Mouse (Mus musculus) embryonic facial prominence, embryonic 13.5 days (tissue): ENCODE results near the gene Slc6a15. TPM values are rescaled to one million over a fixed set of nuclear protein-coding genes. Genes with fewer than 3 reads are reported as not detected.
A peak's percentile ranks its signal among the peaks of the same experiment; 100 is the strongest.

Experiments used
- ATAC-seq: fragments of 200-750 bp; cut with Nextera tagmentation; 2 replicates; pipeline ENCODE4 v1.8.0; 2017; ENCODE audit warnings: low read depth; ENCODE audit not compliant: insufficient number of reproducible peaks, insufficient read depth, low FRiP score, low TSS enrichment
- H3K27ac ChIP-seq: fragments of 300-500 bp; sonication (generic); 2 replicates; pipeline ENCODE4 v1.5.1; 2015; ENCODE audit warnings: moderate library complexity, mild to moderate bottlenecking, inconsistent platforms
- H3K27me3 ChIP-seq: fragments of 300-500 bp; sonication (generic); 2 replicates; pipeline ENCODE4 v1.6.1; 2015; ENCODE audit warnings: mild to moderate bottlenecking, inconsistent platforms
- H3K36me3 ChIP-seq: fragments of 300-500 bp; sonication (generic); 2 replicates; pipeline ENCODE4 v1.6.1; 2015; ENCODE audit warnings: mild to moderate bottlenecking, inconsistent platforms
- H3K4me1 ChIP-seq: fragments of 300-500 bp; sonication (generic); 2 replicates; pipeline ENCODE4 v1.6.1; 2015; ENCODE audit warnings: inconsistent platforms
- H3K4me2 ChIP-seq: fragments of 300-500 bp; sonication (generic); 2 replicates; pipeline ENCODE4 v1.6.1; 2015; ENCODE audit warnings: moderate library complexity, mild to moderate bottlenecking, inconsistent platforms
- H3K4me3 ChIP-seq: fragments of 300-500 bp; sonication (generic); 2 replicates; pipeline ENCODE4 v1.5.1; 2015; ENCODE audit warnings: mild to moderate bottlenecking, inconsistent platforms
- H3K9ac ChIP-seq: fragments of 300-500 bp; sonication (generic); 2 replicates; pipeline ENCODE4 v1.6.1; 2015; ENCODE audit warnings: mild to moderate bottlenecking, inconsistent platforms
- H3K9me3 ChIP-seq: fragments of 300-500 bp; sonication (generic); 2 replicates; pipeline ENCODE4 v1.6.1; 2016; ENCODE audit warnings: inconsistent platforms
- WGBS: fragments of 180-500 bp; shearing (Covaris S2); methylation state at CpG from one replicate; pipeline ENCODE4 v1.1.7; 2015; ENCODE audit warnings: mixed read lengths; 5-methylcytosine and 5-hydroxymethylcytosine counted together
- polyA plus RNA-seq: library from polyadenylated mRNA; unstranded; fragments of >200 nt; fragmentation: Nextera tagmentation; extraction: Ambion mirVana; gene quantifications from 2 replicates; pipeline ENCODE4 v1.2.1, GENCODE M21; 2015

Gene Slc6a15
- 3.7 and 5.9 TPM in 2 replicates for polyA plus RNA-seq

DNA sequence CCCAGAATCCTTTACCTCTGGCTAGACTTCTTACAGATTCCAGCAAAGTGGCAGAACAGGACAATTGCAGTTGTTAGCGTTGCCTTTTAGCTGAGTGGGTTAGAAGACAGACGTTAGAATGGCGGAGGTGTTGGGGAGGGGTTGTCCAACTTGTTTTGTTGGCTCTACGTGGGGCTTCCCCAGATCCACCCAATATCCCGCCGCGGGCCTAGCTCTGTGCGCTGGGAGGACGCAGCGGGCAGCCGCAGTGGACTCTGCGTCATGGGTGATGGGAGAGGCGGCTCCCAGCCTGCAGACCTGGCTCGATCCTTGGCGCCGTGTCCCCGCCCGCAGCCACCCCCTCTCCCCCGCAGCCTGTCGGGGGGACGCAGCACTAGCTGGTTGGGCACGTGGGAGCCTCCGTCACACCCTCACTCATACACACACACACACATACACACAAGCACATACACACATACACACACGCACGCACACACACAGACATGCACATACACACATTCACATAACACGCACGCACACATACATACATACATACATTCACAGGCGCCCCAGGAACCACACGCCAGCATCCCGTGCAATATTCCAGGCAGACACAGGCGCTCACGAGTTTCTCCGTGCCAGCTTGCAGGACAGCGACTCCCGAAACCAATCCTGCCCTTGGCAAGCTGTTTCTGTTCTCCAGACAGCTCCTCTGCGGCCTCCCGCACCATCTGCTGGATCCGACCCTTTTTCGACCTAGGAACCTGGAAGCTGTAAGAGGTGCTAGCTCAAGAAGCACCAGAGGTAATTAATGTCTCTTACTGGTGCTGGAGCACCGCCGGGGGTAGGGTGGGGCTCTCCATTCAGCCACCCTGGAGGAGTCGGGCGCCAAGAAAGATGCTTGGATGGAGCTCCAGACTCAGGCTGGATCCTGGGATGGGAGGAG is at the start of gene Slc6a15:
Slc6a15 (plus strand) TSS at position 413 of the 925 bp plus-strand sequence.
- peak within 1 kb of the TSS; percentile 65 for H3K9ac ChIP-seq
- peaks cover 14% of the 10 kb centered on the region; the same call in 1 of the 2 replicates for H3K27me3 ChIP-seq
- peak within 1 kb of the TSS; percentile 99 for H3K4me2 ChIP-seq
- H3K4me1 ChIP-seq, result peaks cover 5% of the 10 kb centered on the region
- peak within 1 kb of the TSS; percentile 56 for H3K4me3 ChIP-seq
- under 1% methylated on average over 40 of the region's 43 CpGs for WGBS
- ATAC-seq, result peak; percentile 73
- no peak within 1 kb of the TSS for H3K27ac ChIP-seq
- H3K36me3 ChIP-seq, result no peaks in the 10 kb centered on the region
- H3K9me3 ChIP-seq, result no peaks in the 10 kb centered on the region

DNA sequence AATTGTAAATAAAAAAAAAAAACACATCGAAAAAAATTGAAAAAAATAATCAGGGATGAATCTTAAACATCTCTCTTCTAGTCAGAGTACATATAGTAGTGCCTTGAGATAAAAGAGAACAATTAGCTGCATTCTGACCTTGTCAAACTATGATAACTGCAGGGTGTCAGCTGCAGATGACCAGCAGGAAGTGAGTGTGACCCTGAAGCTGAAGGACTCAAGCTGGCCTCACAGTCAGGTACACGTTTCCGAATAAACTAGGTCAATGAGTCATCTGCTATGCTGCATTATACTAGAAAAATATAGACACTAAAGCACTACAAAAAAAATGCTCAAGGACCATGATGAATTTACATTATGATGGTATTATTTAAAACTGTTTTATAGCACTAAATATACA is 45.6 kb upstream of the Slc6a15 start:
- no peaks in the 10 kb centered on the region for H3K4me1 ChIP-seq
- H3K9me3 ChIP-seq, result no peaks in the 10 kb centered on the region
- no peak overlapping the region for H3K9ac ChIP-seq
- no peaks in the 10 kb centered on the region for H3K27me3 ChIP-seq
- 64% methylated on average over 3 of the region's 3 CpGs for WGBS
- no peak for ATAC-seq
- no peaks in the 10 kb centered on the region for H3K36me3 ChIP-seq
- no peak overlapping the region for H3K4me2 ChIP-seq
- H3K27ac ChIP-seq, result no peak overlapping the region
- no peak overlapping the region for H3K4me3 ChIP-seq

DNA sequence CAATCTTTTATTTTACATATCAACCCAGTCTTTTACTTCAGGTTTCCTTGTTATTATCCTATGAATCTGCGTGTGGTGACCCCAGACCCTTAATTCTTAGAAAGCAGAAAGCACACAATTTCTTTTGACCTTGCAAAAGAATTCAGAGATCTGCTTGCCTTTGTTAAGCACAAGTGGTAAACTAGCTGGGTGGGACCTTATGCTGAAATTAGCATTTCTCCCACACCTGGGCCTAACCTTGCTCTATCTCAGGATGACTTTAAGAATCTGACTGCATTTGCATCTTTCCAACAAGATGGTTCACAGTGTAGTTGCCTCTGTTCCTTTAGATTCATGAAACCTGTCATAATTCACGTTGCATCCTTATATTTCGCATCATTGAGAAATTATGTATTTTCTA is 44.2 kb upstream of the Slc6a15 start:
- Histone ChIP-seq H3K4me1 (no peaks in the 10 kb centered on the region), H3K4me3 (no peak overlapping the region), H3K36me3 (no peaks in the 10 kb centered on the region), H3K27me3 (no peaks in the 10 kb centered on the region), H3K9me3 (no peaks in the 10 kb centered on the region), H3K4me2 (no peak overlapping the region), H3K27ac (no peak overlapping the region), H3K9ac (no peak overlapping the region)
- ATAC-seq, result no peak
- WGBS, result 84% methylated on average over 3 of the region's 3 CpGs

DNA sequence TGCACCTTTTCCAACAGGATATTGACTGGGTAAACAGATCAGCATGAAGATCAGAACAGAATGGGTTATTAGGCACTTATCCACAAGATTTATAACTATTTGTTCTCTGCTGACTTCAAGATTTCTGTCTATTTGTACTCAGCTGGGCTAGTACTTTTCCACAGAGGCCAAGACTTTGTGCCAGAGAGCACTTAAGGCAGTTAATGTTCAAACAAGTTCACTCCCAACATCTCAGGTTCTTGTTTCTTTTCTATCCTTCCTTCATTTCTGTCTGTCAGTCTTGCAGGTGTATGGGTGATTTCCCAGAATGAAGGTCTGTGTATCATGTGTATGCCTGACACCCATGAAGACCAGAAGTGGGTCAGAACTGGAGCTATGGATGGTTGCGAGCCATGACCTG is 33.3 kb upstream of the Slc6a15 start:
- Histone ChIP-seq H3K4me1 (no peaks in the 10 kb centered on the region), H3K27me3 (no peaks in the 10 kb centered on the region), H3K9me3 (no peaks in the 10 kb centered on the region), H3K27ac (no peak overlapping the region), H3K4me2 (no peak overlapping the region), H3K9ac (no peak overlapping the region), H3K36me3 (no peaks in the 10 kb centered on the region), H3K4me3 (no peak overlapping the region)
- ATAC-seq, result no peak
- WGBS, result 79% methylated on average over 1 of the region's 1 CpGs

DNA sequence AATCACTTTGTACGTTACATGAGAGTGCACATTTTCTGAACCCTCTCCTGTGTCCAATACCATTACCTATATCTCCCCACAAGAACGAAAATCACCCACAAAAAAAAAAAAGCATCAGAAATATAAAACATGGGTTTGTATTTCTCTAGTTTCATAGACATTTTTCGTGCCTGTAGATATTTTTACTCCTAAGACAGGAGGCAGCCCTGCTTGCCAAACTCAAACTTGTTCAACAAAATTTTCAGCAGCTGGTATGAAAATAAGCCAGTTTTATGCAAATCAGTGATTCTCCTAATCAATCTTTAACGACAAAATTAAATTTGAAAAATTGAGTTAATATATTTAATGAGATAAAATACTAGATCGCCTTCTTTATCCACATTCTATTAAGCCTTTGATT is 27.7 kb upstream of the Slc6a15 start:
- no peak overlapping the region for H3K4me3 ChIP-seq
- 77% methylated on average over 5 of the region's 5 CpGs for WGBS
- no peak overlapping the region for H3K27ac ChIP-seq
- H3K27me3 ChIP-seq, result no peaks in the 10 kb centered on the region
- no peak overlapping the region for H3K4me2 ChIP-seq
- H3K9me3 ChIP-seq, result no peaks in the 10 kb centered on the region
- H3K36me3 ChIP-seq, result no peaks in the 10 kb centered on the region
- no peaks in the 10 kb centered on the region for H3K4me1 ChIP-seq
- no peak overlapping the region for H3K9ac ChIP-seq
- ATAC-seq, result no peak

DNA sequence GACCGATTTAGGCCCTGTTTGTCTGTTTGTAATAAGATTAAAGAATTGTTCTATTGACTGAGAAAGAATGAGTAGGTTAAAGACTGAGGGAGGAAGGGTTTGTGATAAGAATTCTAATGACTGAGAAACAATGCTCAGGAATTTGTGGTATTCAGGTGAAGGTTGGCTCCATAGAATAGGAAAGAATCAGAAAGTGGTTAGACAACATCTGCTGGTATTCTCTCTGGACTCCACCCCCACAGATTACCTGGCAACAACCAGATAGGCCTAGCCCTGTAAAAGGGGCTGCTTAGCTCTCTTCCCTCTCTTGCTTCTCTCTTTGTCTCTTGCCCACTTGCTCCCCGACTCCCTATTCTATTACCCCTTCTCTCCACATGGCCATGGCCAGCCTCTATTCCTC is 20.8 kb upstream of the Slc6a15 start:
- Histone ChIP-seq H3K4me1 (no peaks in the 10 kb centered on the region), H3K27me3 (no peaks in the 10 kb centered on the region), H3K36me3 (no peaks in the 10 kb centered on the region), H3K9ac (no peak overlapping the region), H3K4me2 (no peak overlapping the region), H3K4me3 (no peak overlapping the region), H3K27ac (no peak overlapping the region), H3K9me3 (no peaks in the 10 kb centered on the region)
- 64% methylated on average over 2 of the region's 2 CpGs for WGBS
- no peak for ATAC-seq

DNA sequence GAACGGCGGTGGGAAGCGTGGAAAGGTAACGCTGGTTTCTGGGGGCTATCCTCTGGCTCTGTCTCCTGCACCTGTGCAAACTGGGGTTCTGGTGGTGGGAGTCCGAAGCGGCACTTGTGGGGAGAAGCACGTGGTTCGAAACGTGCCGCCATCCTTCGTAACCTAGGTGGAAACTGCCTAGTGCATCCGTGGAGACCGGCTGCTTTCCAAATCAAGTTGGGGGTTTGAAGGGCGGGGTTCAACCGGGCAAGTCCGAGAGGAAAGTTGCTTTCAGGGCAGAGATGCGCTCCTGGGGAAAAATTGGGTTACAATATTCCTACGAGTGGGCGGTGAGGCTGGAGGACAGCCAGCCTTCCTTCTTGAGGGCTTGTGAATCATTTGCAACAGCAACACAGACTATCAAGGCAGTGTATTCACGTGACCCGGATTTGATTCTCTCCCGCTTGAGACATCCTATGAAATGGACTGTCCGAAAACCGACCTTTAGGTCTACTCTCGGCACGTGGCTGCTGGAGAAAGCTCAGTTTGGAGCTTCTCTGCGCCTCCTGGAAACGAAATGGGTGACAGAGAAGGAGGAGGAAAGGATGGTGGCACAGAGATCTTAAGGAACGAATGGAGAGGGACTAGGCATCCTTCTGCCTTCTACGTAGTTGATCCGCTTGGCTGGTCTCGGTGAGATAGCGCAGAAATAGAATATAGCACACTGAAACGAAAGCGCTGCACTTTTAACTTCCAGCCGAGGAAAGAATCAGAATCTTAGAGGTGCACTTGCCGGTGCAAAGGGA is 905 bp downstream of the Slc6a15 start:
- no peaks in the 10 kb centered on the region for H3K36me3 ChIP-seq
- peaks cover 14% of the 10 kb centered on the region; the same call in 1 of the 2 replicates for H3K27me3 ChIP-seq
- peak; percentile 4; the same call in 1 of the 2 replicates for ATAC-seq
- H3K9me3 ChIP-seq, result no peaks in the 10 kb centered on the region
- peak overlapping the region; percentile 56 for H3K4me3 ChIP-seq
- peak overlapping the region; percentile 65 for H3K9ac ChIP-seq
- peaks cover 5% of the 10 kb centered on the region for H3K4me1 ChIP-seq
- H3K27ac ChIP-seq, result no peak overlapping the region
- WGBS, result under 1% methylated on average over 37 of the region's 37 CpGs
- H3K4me2 ChIP-seq, result peak overlapping the region; percentile 99

DNA sequence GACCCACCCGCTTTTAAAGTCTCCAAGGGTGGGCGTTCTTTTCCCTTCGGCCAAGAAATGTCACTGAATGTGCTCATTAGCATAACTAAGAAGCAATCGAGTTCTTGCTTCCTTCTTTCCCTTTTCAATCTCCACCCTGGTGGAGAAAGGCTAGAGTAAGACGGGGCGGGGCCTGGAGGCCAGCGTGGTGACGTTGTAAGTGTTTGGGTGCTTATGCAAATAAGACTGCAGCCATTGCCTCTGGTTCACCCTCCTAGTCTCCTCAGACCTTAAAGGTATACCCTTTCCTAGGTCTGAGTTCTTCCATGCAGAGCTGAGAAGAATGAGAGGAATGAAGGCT is 1.5 kb downstream of the Slc6a15 start:
- no peaks in the 10 kb centered on the region for H3K36me3 ChIP-seq
- peak; percentile 90 for ATAC-seq
- no peaks in the 10 kb centered on the region for H3K9me3 ChIP-seq
- H3K27ac ChIP-seq, result no peak overlapping the region
- under 1% methylated on average over 8 of the region's 8 CpGs for WGBS
- peak overlapping the region; percentile 56 for H3K4me3 ChIP-seq
- peak overlapping the region; percentile 99 for H3K4me2 ChIP-seq
- peaks cover 5% of the 10 kb centered on the region for H3K4me1 ChIP-seq
- peaks cover 14% of the 10 kb centered on the region; the same call in 1 of the 2 replicates for H3K27me3 ChIP-seq
- peak overlapping the region; percentile 65 for H3K9ac ChIP-seq

DNA sequence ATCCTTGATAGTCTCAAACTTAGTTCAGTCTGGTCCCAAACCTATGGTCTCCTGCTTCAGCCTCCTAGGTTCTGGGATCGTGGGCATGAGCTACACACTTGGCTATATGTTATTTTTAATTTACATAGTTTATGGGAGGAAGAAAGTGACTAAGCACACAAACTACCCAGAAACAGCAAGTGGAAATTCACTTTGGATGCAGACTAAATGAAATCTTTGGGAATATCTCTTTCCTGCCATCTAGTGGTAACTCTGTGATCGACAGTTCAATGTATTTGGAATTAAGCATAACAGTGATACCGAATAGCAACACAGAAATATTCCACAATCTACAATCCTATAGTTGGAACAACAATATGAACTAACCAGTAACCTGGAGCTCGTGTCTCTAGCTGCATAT is 34.6 kb downstream of the Slc6a15 start:
- Histone ChIP-seq H3K4me2 (no peak overlapping the region), H3K27ac (no peak overlapping the region), H3K4me3 (no peak overlapping the region), H3K9ac (no peak overlapping the region), H3K27me3 (no peaks in the 10 kb centered on the region), H3K9me3 (no peaks in the 10 kb centered on the region), H3K36me3 (no peaks in the 10 kb centered on the region), H3K4me1 (no peaks in the 10 kb centered on the region)
- no peak for ATAC-seq
- WGBS, result 20% methylated on average over 4 of the region's 4 CpGs

DNA sequence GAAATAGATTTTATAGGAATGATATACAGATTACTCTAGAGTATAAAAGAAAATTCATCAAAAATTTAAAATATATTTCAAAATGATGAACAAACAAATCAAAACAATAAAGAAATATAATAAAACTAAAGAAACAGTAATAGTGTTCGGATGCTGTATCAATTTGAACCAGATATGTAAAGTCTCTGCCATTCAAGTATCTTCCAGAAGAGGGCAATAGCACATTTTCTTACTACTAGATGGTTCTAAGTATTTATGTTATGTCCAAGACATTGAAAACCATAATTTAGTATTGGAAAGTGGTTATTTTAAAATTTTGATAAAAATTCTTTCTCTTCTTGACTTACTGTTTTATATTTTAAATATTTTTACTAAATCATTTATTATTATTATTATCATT is 60.1 kb downstream of the Slc6a15 start:
- Histone ChIP-seq H3K4me1 (no peaks in the 10 kb centered on the region), H3K27ac (no peak overlapping the region), H3K9me3 (no peaks in the 10 kb centered on the region), H3K27me3 (no peaks in the 10 kb centered on the region), H3K36me3 (no peaks in the 10 kb centered on the region), H3K4me3 (no peak overlapping the region), H3K9ac (no peak overlapping the region), H3K4me2 (no peak overlapping the region)
- ATAC-seq, result no peak
- WGBS, result 53% methylated on average over 1 of the region's 1 CpGs

DNA sequence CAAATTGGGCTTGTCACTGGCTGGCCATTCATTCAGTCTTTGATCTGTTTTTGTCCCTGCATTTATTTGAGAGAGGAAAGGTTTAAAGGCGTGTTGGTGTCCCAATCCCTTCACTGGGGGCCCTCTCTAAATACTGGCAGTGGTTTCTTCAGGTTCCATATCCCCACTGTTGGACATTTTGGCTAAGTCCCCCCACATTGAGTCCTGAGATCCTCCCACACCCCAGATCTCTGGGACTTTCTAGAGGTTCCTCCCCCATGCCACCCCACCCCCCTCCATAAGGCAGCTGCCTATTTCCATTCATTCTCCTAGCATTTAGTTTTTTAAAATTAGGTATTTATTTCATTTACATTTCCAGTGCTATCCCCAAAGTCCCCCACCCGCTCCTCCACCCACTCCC is 75.0 kb downstream of the Slc6a15 start:
- no peaks in the 10 kb centered on the region for H3K4me1 ChIP-seq
- H3K9ac ChIP-seq, result no peak overlapping the region
- no peak overlapping the region for H3K4me2 ChIP-seq
- no peak overlapping the region for H3K27ac ChIP-seq
- H3K36me3 ChIP-seq, result no peaks in the 10 kb centered on the region
- H3K9me3 ChIP-seq, result no peaks in the 10 kb centered on the region
- 82% methylated on average over 2 of the region's 2 CpGs for WGBS
- no peak for ATAC-seq
- H3K27me3 ChIP-seq, result no peaks in the 10 kb centered on the region
- H3K4me3 ChIP-seq, result no peak overlapping the region
